Mouse (Mus musculus): ENCODE measurements around the gene Dnajb3. TPM values are rescaled to one million over a fixed set of nuclear protein-coding genes. Genes with fewer than 3 reads are reported as not detected.

Dnajb3 gene
- polyA plus RNA-seq, 1 experiment: not detected

- TF ChIP-seq SRF (IDR thresholded peaks at IDR 0.05; ENCODE audit: control insufficient read depth, insufficient read length, low read depth) (no peak), POLR2A (IDR thresholded peaks at IDR 0.05; ENCODE audit: insufficient read length, low read depth) (no peak), MYOG (IDR thresholded peaks at IDR 0.05; ENCODE audit: control insufficient read depth in 1 of 3, insufficient read depth in 1 of 3, insufficient read length in 2 of 3, low read depth in 2 of 3) (no peak), TCF12 (IDR thresholded peaks at IDR 0.05; ENCODE audit: insufficient read depth, poor library complexity, severe bottlenecking) (no peak)
- Histone ChIP-seq H3K36me3 (ENCODE audit: control insufficient read depth, insufficient read depth) (no peaks in the 10 kb centered on the region), H3K27me3 (ENCODE audit: control insufficient read depth, insufficient read depth, insufficient read length) (peaks cover 23% of the 10 kb centered on the region), H3ac (ENCODE audit: control insufficient read depth, insufficient read length) (no peak overlapping the region), H3K4me3 (no peak overlapping the region), H3K79me2 (ENCODE audit: control insufficient read depth, insufficient read depth) (no peaks in the 10 kb centered on the region), H3K4me2 (ENCODE audit: low read depth) (no peak overlapping the region)
Observed at GRCm38 (mm10) chr1:88234248-88234610, 28.6 kb upstream of the Dnajb3 start.

GRCm38 (mm10) chr1:88233421-88234247 lies 28.1 kb upstream of the Dnajb3 start:
- Histone ChIP-seq H3K4me2 (ENCODE audit: low read depth) (no peak overlapping the region), H3K36me3 (ENCODE audit: control insufficient read depth, insufficient read depth) (no peaks in the 10 kb centered on the region), H3K27me3 (ENCODE audit: control insufficient read depth, insufficient read depth, insufficient read length) (peaks cover 23% of the 10 kb centered on the region), H3ac (ENCODE audit: control insufficient read depth, insufficient read length) (no peak overlapping the region), H3K79me2 (ENCODE audit: control insufficient read depth, insufficient read depth) (no peaks in the 10 kb centered on the region), H3K4me3 (no peak overlapping the region)
- TF ChIP-seq POLR2AphosphoS2 (IDR thresholded peaks at IDR 0.05; ENCODE audit: insufficient read length, low read depth) (no peak), SRF (IDR thresholded peaks at IDR 0.05; ENCODE audit: control insufficient read depth, insufficient read length, low read depth) (no peak), TCF3 (IDR thresholded peaks at IDR 0.05; ENCODE audit: insufficient read length, low read depth) (no peak), USF1 (IDR thresholded peaks at IDR 0.05; ENCODE audit: low read depth) (no peak), E2F4 (IDR thresholded peaks at IDR 0.05; ENCODE audit: insufficient read depth) (no peak), CEBPB (IDR thresholded peaks at IDR 0.05; ENCODE audit: insufficient read depth, poor library complexity, severe bottlenecking) (no peak), MAX (IDR thresholded peaks at IDR 0.05; ENCODE audit: low read depth) (no peak), REST (IDR thresholded peaks at IDR 0.05; ENCODE audit: insufficient read depth, insufficient read length) (no peak), MYOG (IDR thresholded peaks at IDR 0.05; ENCODE audit: control insufficient read depth in 1 of 3, insufficient read depth in 1 of 3, insufficient read length in 2 of 3, low read depth in 2 of 3) (no peak), POLR2A (IDR thresholded peaks at IDR 0.05; ENCODE audit: insufficient read length, low read depth) (no peak), MYOD1 (IDR thresholded peaks at IDR 0.05; ENCODE audit: control insufficient read depth in 1 of 3, insufficient read length in 2 of 3, low read depth in 2 of 3) (no peak), TCF12 (IDR thresholded peaks at IDR 0.05; ENCODE audit: insufficient read depth, poor library complexity, severe bottlenecking) (no peak)

GRCm38 (mm10) chr1:88232664-88233380 lies 27.2 kb upstream of the Dnajb3 start:
- no peak overlapping the region for H3ac ChIP-seq (ENCODE audit: control insufficient read depth, insufficient read length)
- TF ChIP-seq REST (IDR thresholded peaks at IDR 0.05; ENCODE audit: insufficient read depth, insufficient read length) (no peak), MYOD1 (IDR thresholded peaks at IDR 0.05; ENCODE audit: control insufficient read depth in 1 of 3, insufficient read length in 2 of 3, low read depth in 2 of 3) (no peak), SRF (IDR thresholded peaks at IDR 0.05; ENCODE audit: control insufficient read depth, insufficient read length, low read depth) (no peak), USF1 (IDR thresholded peaks at IDR 0.05; ENCODE audit: low read depth) (no peak), POLR2AphosphoS2 (IDR thresholded peaks at IDR 0.05; ENCODE audit: insufficient read length, low read depth) (no peak), TCF12 (IDR thresholded peaks at IDR 0.05; ENCODE audit: insufficient read depth, poor library complexity, severe bottlenecking) (no peak), E2F4 (IDR thresholded peaks at IDR 0.05; ENCODE audit: insufficient read depth) (no peak), CEBPB (IDR thresholded peaks at IDR 0.05; ENCODE audit: insufficient read depth, poor library complexity, severe bottlenecking) (no peak), MAX (IDR thresholded peaks at IDR 0.05; ENCODE audit: low read depth) (no peak), POLR2A (IDR thresholded peaks at IDR 0.05; ENCODE audit: insufficient read length, low read depth) (no peak), TCF3 (IDR thresholded peaks at IDR 0.05; ENCODE audit: insufficient read length, low read depth) (no peak), MYOG (IDR thresholded peaks at IDR 0.05; ENCODE audit: control insufficient read depth in 1 of 3, insufficient read depth in 1 of 3, insufficient read length in 2 of 3, low read depth in 2 of 3) (no peak)
- no peak overlapping the region for H3K4me3 ChIP-seq
- no peaks in the 10 kb centered on the region for H3K79me2 ChIP-seq (ENCODE audit: control insufficient read depth, insufficient read depth)
- no peak overlapping the region for H3K4me2 ChIP-seq (ENCODE audit: low read depth)
- H3K27me3 ChIP-seq (ENCODE audit: control insufficient read depth, insufficient read depth, insufficient read length): peaks cover 23% of the 10 kb centered on the region
- H3K36me3 ChIP-seq (ENCODE audit: control insufficient read depth, insufficient read depth): no peaks in the 10 kb centered on the region

- H3ac ChIP-seq (ENCODE audit: control insufficient read depth, insufficient read length): no peak overlapping the region
- no peaks in the 10 kb centered on the region for H3K79me2 ChIP-seq (ENCODE audit: control insufficient read depth, insufficient read depth)
- peaks cover 16% of the 10 kb centered on the region for H3K27me3 ChIP-seq (ENCODE audit: control insufficient read depth, insufficient read depth, insufficient read length)
- no peak overlapping the region for H3K4me2 ChIP-seq (ENCODE audit: low read depth)
- TF ChIP-seq E2F4 (IDR thresholded peaks at IDR 0.05; ENCODE audit: insufficient read depth) (no peak), POLR2A (IDR thresholded peaks at IDR 0.05; ENCODE audit: insufficient read length, low read depth) (no peak), MAX (IDR thresholded peaks at IDR 0.05; ENCODE audit: low read depth) (no peak), POLR2AphosphoS2 (IDR thresholded peaks at IDR 0.05; ENCODE audit: insufficient read length, low read depth) (no peak), TCF12 (IDR thresholded peaks at IDR 0.05; ENCODE audit: insufficient read depth, poor library complexity, severe bottlenecking) (no peak), TCF3 (IDR thresholded peaks at IDR 0.05; ENCODE audit: insufficient read length, low read depth) (no peak), SRF (IDR thresholded peaks at IDR 0.05; ENCODE audit: control insufficient read depth, insufficient read length, low read depth) (no peak), REST (IDR thresholded peaks at IDR 0.05; ENCODE audit: insufficient read depth, insufficient read length) (no peak), MYOG (IDR thresholded peaks at IDR 0.05; ENCODE audit: control insufficient read depth in 1 of 3, insufficient read depth in 1 of 3, insufficient read length in 2 of 3, low read depth in 2 of 3) (no peak), CEBPB (IDR thresholded peaks at IDR 0.05; ENCODE audit: insufficient read depth, poor library complexity, severe bottlenecking) (no peak), USF1 (IDR thresholded peaks at IDR 0.05; ENCODE audit: low read depth) (no peak), MYOD1 (IDR thresholded peaks at IDR 0.05; ENCODE audit: control insufficient read depth in 1 of 3, insufficient read length in 2 of 3, low read depth in 2 of 3) (no peak)
- H3K4me3 ChIP-seq: no peak overlapping the region
- no peaks in the 10 kb centered on the region for H3K36me3 ChIP-seq (ENCODE audit: control insufficient read depth, insufficient read depth)
Observed at GRCm38 (mm10) chr1:88231803-88232499, 26.4 kb upstream of the Dnajb3 start.
